Comparison of ENCODE assay signal across 8 mouse cellular contexts in the genomic region with DNA sequence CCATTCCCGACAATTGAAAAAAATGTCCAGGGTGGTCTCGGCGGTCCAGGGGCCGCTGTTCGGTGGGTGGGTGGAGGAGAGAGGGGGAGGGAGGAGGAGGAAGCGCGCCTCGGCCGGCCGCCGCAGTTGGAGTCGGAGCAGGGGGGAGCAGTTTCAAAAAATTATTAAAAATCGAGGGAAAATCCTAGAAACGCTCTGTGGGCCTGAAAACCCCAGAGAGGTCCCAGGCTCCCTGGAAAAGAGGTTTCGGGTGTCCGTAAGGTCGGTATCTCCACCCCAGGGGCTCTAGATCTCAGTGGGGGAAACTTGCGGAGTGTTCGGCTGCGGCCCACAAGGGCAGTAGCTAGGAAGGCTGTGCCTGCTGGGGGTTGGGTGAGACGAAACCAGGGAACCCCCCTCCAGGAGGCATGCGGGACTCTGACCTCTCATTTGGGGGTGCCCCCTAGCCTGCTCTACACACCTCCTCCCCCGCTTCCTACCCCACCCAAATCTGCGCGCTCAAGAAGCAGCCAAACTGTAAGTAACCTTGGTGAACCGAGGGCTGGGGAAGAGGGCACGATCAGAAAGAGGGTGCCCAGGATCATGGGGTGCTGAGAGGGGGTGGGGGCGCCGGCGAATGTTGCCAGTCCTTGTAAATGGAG. TPM values are rescaled to one million over a fixed set of nuclear protein-coding genes. Genes with fewer than 3 reads are reported as not detected.
DNase-seq lines count a peak whose midpoint lies in the region; ATAC-seq lines count a peak whose summit lies in the region.

No protein-coding gene starts in this region.

- H3K9me3 ChIP-seq in embryonic facial prominence, embryonic 10.5 days: no peaks in the 10 kb centered on the region
- H3K9me3 ChIP-seq in liver, embryonic 12.5 days (replicated peaks): no peaks in the 10 kb centered on the region
- H3K9me3 ChIP-seq in neural tube, embryonic 12.5 days: no peaks in the 10 kb centered on the region

- peak overlapping the region; percentile 85 for H3K4me2 ChIP-seq in liver, embryonic 12.5 days
- peak overlapping the region; percentile 95 for H3K4me2 ChIP-seq in neural tube, embryonic 12.5 days (replicated peaks)

- no peak for ATAC-seq in cerebellum, adult (ENCODE audit: insufficient number of reproducible peaks, low FRiP score, low TSS enrichment)
- ATAC-seq in liver, embryonic 12.5 days: no peak
- no peak for ATAC-seq in neural tube, embryonic 12.5 days (ENCODE audit: low FRiP score, low read depth)
- no peak for ATAC-seq in monocyte, adult 5-6 weeks (replicated peaks; ENCODE audit: insufficient number of reproducible peaks, low FRiP score, low TSS enrichment, poor library complexity, severe bottlenecking)

- H3K36me3 ChIP-seq in embryonic facial prominence, embryonic 10.5 days (replicated peaks): peaks cover 38% of the 10 kb centered on the region
- H3K36me3 ChIP-seq in liver, embryonic 12.5 days: peaks cover 16% of the 10 kb centered on the region
- H3K36me3 ChIP-seq in neural tube, embryonic 12.5 days: peaks cover 5% of the 10 kb centered on the region; the same call in 1 of the 2 replicates

- peaks cover 13% of the 10 kb centered on the region for H3K27me3 ChIP-seq in embryonic facial prominence, embryonic 10.5 days (replicated peaks; ENCODE audit: low read depth, poor library complexity, severe bottlenecking)
- peaks cover 73% of the 10 kb centered on the region for H3K27me3 ChIP-seq in liver, embryonic 12.5 days (replicated peaks)
- peaks cover 34% of the 10 kb centered on the region for H3K27me3 ChIP-seq in neural tube, embryonic 12.5 days (replicated peaks)

- DNase-seq in cerebellum, postnatal 10 days: peak; percentile 57 to 60
- DNase-seq in CD4-positive, CD25-positive, alpha-beta regulatory T cell, adult 2 months (ENCODE audit: low read depth, low spot score): peak; percentile 68
- DNase-seq in embryonic facial prominence, embryonic 10.5 days (ENCODE audit: low spot score): peak; percentile 53
- peak; percentile 49 for DNase-seq in heart, postnatal 4 days

- H3K9ac ChIP-seq in liver, embryonic 12.5 days: peak overlapping the region; percentile 67
- peak overlapping the region; percentile 77 for H3K9ac ChIP-seq in neural tube, embryonic 12.5 days

- H3K4me1 ChIP-seq in embryonic facial prominence, embryonic 10.5 days: peaks cover 73% of the 10 kb centered on the region
- peaks cover 80% of the 10 kb centered on the region for H3K4me1 ChIP-seq in liver, embryonic 12.5 days
- H3K4me1 ChIP-seq in neural tube, embryonic 12.5 days: peaks cover 45% of the 10 kb centered on the region

- under 1% methylated on average over 30 of the region's 30 CpGs for WGBS in embryonic facial prominence, embryonic 10.5 days
- WGBS in liver, embryonic 12.5 days (ENCODE audit: insufficient replicate concordance): 0% methylated on average over 30 of the region's 30 CpGs
- under 1% methylated on average over 30 of the region's 30 CpGs for WGBS in neural tube, embryonic 12.5 days

- H3K4me3 ChIP-seq in embryonic facial prominence, embryonic 10.5 days: peak overlapping the region; percentile 90
- peak overlapping the region; percentile 67 for H3K4me3 ChIP-seq in liver, embryonic 12.5 days
- H3K4me3 ChIP-seq in neural tube, embryonic 12.5 days: peak overlapping the region; percentile 57

- peak overlapping the region; percentile 96 for H3K27ac ChIP-seq in embryonic facial prominence, embryonic 10.5 days (replicated peaks)
- H3K27ac ChIP-seq in liver, embryonic 12.5 days: 0 out of 2 replicates have a peak overlapping the region, but pooled peaks have one; percentile 26
- H3K27ac ChIP-seq in neural tube, embryonic 12.5 days: no peak overlapping the region

RNA-seq across cellular contexts. Expression of a gene that starts 2.6 kb away (rescaled TPM):
- 1,002 and 1,039 TPM in 2 replicates for polyA plus RNA-seq in embryonic facial prominence, embryonic 10.5 days (2016; fragmentation: Nextera tagmentation; extraction: Ambion mirVana)
- 100 to 1,000 TPM; 282 to 291 TPM for total RNA-seq in heart, postnatal 4 days (2021)
- polyA plus RNA-seq in liver, embryonic 12.5 days (2016; fragmentation: Nextera tagmentation; extraction: Ambion mirVana): 136 and 148 TPM in 2 replicates
- 399 and 445 TPM in 2 replicates for polyA plus RNA-seq in neural tube, embryonic 12.5 days (2016; fragmentation: Nextera tagmentation; extraction: Ambion mirVana)
- total RNA-seq in monocyte, adult 5-6 weeks (2017): 30.4 to 97.0 TPM (median 61.4 TPM) in 3 replicates

RNA-seq across cellular contexts. Expression of a gene that starts 40.1 kb away (rescaled TPM):
- polyA plus RNA-seq in embryonic facial prominence, embryonic 10.5 days (2016; fragmentation: Nextera tagmentation; extraction: Ambion mirVana): 5.7 and 7.2 TPM in 2 replicates
- 10 to 100 TPM; 29.4 to 32.9 TPM for total RNA-seq in heart, postnatal 4 days (2021)
- polyA plus RNA-seq in liver, embryonic 12.5 days (2016; fragmentation: Nextera tagmentation; extraction: Ambion mirVana): 1.5 and 2.0 TPM in 2 replicates
- polyA plus RNA-seq in neural tube, embryonic 12.5 days (2016; fragmentation: Nextera tagmentation; extraction: Ambion mirVana): 7.9 and 8.3 TPM in 2 replicates
- total RNA-seq in monocyte, adult 5-6 weeks (2017): 3.1 to 8.6 TPM (median 4.5 TPM) in 3 replicates
